Mouse (Mus musculus): ENCODE measurements around the gene Gm49388. TPM values are rescaled to one million over a fixed set of nuclear protein-coding genes. Genes with fewer than 3 reads are reported as not detected.

Gene Gm49388
- polyA plus RNA-seq, 1 experiment: not detected

DNA sequence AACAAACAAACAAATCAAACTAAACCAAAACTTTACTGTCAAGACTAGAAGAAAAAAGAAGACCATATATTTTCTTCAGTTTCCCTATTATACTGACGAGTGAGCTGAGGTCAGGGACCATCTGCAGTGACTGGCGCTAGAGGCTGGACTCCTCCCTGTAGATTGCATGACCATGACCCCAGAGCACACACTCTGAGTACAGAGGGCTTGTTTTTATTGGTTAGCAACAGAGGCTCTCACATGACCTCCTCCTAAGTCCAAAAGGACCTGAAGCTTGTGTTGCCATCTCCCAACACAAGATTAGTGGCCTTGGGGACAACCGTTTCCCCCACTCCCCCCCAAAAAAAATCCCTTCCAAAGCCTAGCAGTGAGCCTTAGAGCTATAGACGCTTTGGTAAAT is 28.4 kb downstream of the Gm49388 start:
- Histone ChIP-seq H3K4me3 (ENCODE audit: insufficient read depth, low read depth, low read length) (no peak overlapping the region), H3K27ac (ENCODE audit: insufficient read depth, low read depth, low read length) (peak overlapping the region; percentile 33; the same call in 1 of the 2 replicates), H3K36me3 (ENCODE audit: control insufficient read depth, insufficient read depth, low read length) (no peaks in the 10 kb centered on the region), H3K4me1 (ENCODE audit: control insufficient read depth, insufficient read depth, low read length) (no peaks in the 10 kb centered on the region), H3K27me3 (replicated peaks; ENCODE audit: control insufficient read depth, insufficient read depth, low read length) (no peaks in the 10 kb centered on the region)
- WGBS: 38% methylated on average over 4 of the region's 4 CpGs
- TF ChIP-seq CTCF (conservative IDR thresholded peaks at IDR 0.05; ENCODE audit: insufficient read depth, insufficient read length, low read depth, low read length) (no peak), POLR2A (IDR thresholded peaks at IDR 0.05; ENCODE audit: low read depth, low read length) (no peak)
- peak; percentile 19 for DNase-seq

DNA sequence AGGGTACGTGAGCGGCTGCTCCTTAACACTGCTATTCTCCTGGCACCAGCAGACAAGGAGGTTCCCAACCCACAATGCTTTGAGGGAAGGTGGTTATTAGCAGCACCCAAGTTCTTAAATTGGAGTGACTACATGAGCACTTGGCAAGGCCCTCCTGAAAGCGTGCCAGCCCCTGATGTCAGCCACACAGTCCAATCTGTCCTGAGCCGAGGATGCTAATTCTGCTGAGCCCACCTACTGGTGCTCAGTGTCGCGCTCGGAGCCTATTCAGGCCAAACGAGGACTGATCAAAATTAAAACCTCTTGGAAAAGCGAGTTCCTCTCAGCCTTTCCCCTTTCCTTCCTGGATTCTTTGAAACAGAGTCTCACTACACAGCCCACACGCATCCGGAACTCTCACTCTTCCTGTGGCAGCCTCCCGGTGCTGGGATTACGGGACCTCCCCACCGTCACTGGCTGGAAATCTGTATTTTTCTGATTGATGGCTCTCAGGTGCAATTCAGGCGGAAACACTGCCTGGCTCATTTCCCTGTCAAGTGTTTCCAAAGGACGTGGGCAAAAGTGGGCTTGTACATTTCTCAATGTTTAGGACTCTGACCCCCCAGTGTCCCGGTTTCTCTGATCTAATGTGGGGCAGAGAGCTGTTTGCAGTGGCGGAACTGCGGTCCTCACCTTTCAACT is 29.0 kb downstream of the Gm49388 start:
- no peak for TF ChIP-seq POLR2A (IDR thresholded peaks at IDR 0.05; ENCODE audit: low read depth, low read length)
- TF ChIP-seq CTCF (conservative IDR thresholded peaks at IDR 0.05; ENCODE audit: insufficient read depth, insufficient read length, low read depth, low read length): no peak
- no peak overlapping the region for H3K4me3 ChIP-seq (ENCODE audit: insufficient read depth, low read depth, low read length)
- H3K4me1 ChIP-seq (ENCODE audit: control insufficient read depth, insufficient read depth, low read length): no peaks in the 10 kb centered on the region
- WGBS: 61% methylated on average over 19 of the region's 19 CpGs
- H3K27ac ChIP-seq (ENCODE audit: insufficient read depth, low read depth, low read length): peak overlapping the region; percentile 33; the same call in 1 of the 2 replicates
- peak; percentile 66 for DNase-seq
- no peaks in the 10 kb centered on the region for H3K27me3 ChIP-seq (replicated peaks; ENCODE audit: control insufficient read depth, insufficient read depth, low read length)
- H3K36me3 ChIP-seq (ENCODE audit: control insufficient read depth, insufficient read depth, low read length): no peaks in the 10 kb centered on the region

DNA sequence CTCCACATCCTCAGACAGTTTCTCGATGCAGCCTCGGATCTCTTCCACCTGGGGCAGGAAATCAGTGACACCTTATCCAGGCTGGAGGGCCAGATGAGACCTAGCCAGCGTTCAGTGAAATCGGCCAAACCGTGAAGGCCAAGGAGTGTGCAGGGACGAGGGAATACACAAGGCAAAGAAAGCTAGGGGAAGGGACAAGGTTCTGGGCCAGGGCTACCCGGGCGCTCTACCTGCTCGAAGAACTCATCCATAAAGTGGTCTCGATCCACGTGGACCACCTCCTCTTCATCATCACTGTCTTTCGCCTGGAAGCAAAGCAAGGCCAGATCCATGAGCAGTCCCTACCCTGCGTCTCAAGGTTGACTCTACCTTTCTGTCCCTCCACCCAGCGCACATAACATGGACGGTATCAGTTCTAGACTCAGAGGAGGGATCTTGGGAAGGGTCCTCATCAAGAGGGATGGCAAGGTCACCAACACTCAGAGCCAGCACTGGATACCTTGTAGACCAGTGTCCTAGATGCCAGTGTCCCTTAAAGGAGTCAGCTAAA is 29.8 kb downstream of the Gm49388 start:
- no peaks in the 10 kb centered on the region for H3K27me3 ChIP-seq (replicated peaks; ENCODE audit: control insufficient read depth, insufficient read depth, low read length)
- 82% methylated on average over 15 of the region's 15 CpGs for WGBS
- H3K4me3 ChIP-seq (ENCODE audit: insufficient read depth, low read depth, low read length): no peak overlapping the region
- no peaks in the 10 kb centered on the region for H3K4me1 ChIP-seq (ENCODE audit: control insufficient read depth, insufficient read depth, low read length)
- no peak for DNase-seq
- H3K36me3 ChIP-seq (ENCODE audit: control insufficient read depth, insufficient read depth, low read length): no peaks in the 10 kb centered on the region
- TF ChIP-seq CTCF (conservative IDR thresholded peaks at IDR 0.05; ENCODE audit: insufficient read depth, insufficient read length, low read depth, low read length): no peak
- no peak for TF ChIP-seq POLR2A (IDR thresholded peaks at IDR 0.05; ENCODE audit: low read depth, low read length)
- no peak overlapping the region for H3K27ac ChIP-seq (ENCODE audit: insufficient read depth, low read depth, low read length)

DNA sequence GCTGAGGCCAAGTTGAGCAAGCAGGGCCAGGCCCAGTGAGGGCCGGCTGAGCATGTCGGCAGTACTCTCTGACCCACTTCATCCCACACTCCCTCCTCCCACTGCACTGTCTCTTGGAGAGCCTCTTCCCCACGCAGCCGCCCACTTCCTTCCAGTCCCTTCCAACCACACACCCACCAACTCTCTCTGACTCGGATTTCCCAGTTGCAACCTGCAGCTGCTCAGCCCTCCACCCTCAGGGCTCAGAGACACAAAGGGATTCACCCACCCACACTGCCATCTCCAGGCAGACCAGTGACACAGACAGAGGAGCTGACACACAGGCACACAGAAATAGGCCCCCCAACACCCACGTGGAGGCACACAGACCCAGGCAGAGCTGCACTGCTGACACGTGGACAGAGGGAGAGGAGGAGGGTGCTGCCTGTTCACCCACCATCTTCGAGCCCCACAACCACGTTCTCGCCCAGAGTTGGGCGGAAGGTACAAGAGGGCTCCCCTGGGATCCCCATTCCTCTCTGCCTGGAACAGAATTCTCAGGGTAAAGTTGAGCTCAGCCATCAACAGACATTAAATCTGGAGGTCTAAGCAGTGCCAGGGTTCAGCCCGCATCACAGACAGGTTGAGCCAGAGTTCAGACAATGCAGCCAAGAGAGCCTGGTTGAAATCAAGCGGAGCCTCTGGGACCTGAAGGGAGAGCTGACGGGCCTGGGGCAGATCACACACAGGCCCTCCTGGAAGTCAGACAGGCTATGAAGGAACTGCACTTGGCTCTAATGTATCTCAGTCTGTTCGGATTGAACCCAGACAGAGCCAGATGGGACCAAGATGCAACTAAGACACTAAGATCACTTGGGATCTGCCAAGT is 30.8 kb downstream of the Gm49388 start:
- TF ChIP-seq CTCF (conservative IDR thresholded peaks at IDR 0.05; ENCODE audit: insufficient read depth, insufficient read length, low read depth, low read length) (peak; percentile 57), POLR2A (IDR thresholded peaks at IDR 0.05; ENCODE audit: low read depth, low read length) (no peak)
- H3K4me3 ChIP-seq (ENCODE audit: insufficient read depth, low read depth, low read length): no peak overlapping the region
- no peaks in the 10 kb centered on the region for H3K4me1 ChIP-seq (ENCODE audit: control insufficient read depth, insufficient read depth, low read length)
- H3K36me3 ChIP-seq (ENCODE audit: control insufficient read depth, insufficient read depth, low read length): no peaks in the 10 kb centered on the region
- peak; percentile 59 for DNase-seq
- 49% methylated on average over 15 of the region's 15 CpGs for WGBS
- no peaks in the 10 kb centered on the region for H3K27me3 ChIP-seq (replicated peaks; ENCODE audit: control insufficient read depth, insufficient read depth, low read length)
- H3K27ac ChIP-seq (ENCODE audit: insufficient read depth, low read depth, low read length): no peak overlapping the region

DNA sequence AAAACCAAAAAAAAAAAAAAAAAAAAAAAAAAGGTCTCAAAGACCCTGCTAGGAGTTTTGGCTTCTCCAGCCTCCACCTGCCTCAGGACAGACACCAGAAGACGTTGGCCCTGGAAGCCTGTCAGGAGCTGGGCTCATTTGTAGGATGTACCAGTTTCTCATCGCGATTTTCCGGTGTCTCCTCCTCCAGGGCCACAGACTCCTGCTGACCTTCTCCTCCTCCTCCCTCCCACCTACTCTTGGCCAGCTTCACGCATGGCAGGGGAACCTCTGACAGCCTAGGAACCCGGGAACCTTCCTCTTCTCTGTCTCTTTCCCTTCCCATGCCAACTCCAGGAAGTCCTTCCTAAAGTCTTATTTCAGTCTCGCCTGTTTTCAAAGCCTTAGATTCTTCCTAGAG is 31.6 kb downstream of the Gm49388 start:
- no peak overlapping the region for H3K4me3 ChIP-seq (ENCODE audit: insufficient read depth, low read depth, low read length)
- no peak for TF ChIP-seq POLR2A (IDR thresholded peaks at IDR 0.05; ENCODE audit: low read depth, low read length)
- no peak for TF ChIP-seq CTCF (conservative IDR thresholded peaks at IDR 0.05; ENCODE audit: insufficient read depth, insufficient read length, low read depth, low read length)
- no peaks in the 10 kb centered on the region for H3K4me1 ChIP-seq (ENCODE audit: control insufficient read depth, insufficient read depth, low read length)
- H3K27ac ChIP-seq (ENCODE audit: insufficient read depth, low read depth, low read length): no peak overlapping the region
- no peak for DNase-seq
- 52% methylated on average over 7 of the region's 7 CpGs for WGBS
- no peaks in the 10 kb centered on the region for H3K36me3 ChIP-seq (ENCODE audit: control insufficient read depth, insufficient read depth, low read length)
- H3K27me3 ChIP-seq (replicated peaks; ENCODE audit: control insufficient read depth, insufficient read depth, low read length): no peaks in the 10 kb centered on the region

DNA sequence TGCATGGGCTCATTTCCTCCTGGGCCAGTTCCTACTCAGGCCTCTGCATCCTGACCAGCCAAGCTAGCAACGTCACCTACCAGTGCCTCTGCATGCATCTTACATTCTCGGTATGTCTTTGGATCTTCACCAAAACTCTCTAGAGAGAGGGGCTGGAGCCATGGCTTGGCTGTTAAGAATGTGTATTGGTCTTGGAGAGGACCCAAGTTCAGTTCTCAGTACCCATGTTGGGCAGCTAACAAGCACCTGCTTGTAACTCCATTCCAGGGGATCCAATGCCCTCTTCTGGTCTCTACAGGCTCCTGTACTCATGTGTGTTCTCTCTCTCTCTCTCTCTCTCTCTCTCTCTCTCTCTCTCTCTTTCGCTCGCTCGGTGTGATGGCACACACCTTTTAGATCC is 32.4 kb downstream of the Gm49388 start:
- H3K4me3 ChIP-seq (ENCODE audit: insufficient read depth, low read depth, low read length): no peak overlapping the region
- TF ChIP-seq POLR2A (IDR thresholded peaks at IDR 0.05; ENCODE audit: low read depth, low read length) (no peak), CTCF (conservative IDR thresholded peaks at IDR 0.05; ENCODE audit: insufficient read depth, insufficient read length, low read depth, low read length) (no peak)
- no peaks in the 10 kb centered on the region for H3K27me3 ChIP-seq (replicated peaks; ENCODE audit: control insufficient read depth, insufficient read depth, low read length)
- WGBS: 86% methylated on average over 5 of the region's 5 CpGs
- no peaks in the 10 kb centered on the region for H3K4me1 ChIP-seq (ENCODE audit: control insufficient read depth, insufficient read depth, low read length)
- H3K36me3 ChIP-seq (ENCODE audit: control insufficient read depth, insufficient read depth, low read length): no peaks in the 10 kb centered on the region
- no peak for DNase-seq
- no peak overlapping the region for H3K27ac ChIP-seq (ENCODE audit: insufficient read depth, low read depth, low read length)
